Mouse (Mus musculus): ENCODE measurements around the gene Elovl1.

DNA sequence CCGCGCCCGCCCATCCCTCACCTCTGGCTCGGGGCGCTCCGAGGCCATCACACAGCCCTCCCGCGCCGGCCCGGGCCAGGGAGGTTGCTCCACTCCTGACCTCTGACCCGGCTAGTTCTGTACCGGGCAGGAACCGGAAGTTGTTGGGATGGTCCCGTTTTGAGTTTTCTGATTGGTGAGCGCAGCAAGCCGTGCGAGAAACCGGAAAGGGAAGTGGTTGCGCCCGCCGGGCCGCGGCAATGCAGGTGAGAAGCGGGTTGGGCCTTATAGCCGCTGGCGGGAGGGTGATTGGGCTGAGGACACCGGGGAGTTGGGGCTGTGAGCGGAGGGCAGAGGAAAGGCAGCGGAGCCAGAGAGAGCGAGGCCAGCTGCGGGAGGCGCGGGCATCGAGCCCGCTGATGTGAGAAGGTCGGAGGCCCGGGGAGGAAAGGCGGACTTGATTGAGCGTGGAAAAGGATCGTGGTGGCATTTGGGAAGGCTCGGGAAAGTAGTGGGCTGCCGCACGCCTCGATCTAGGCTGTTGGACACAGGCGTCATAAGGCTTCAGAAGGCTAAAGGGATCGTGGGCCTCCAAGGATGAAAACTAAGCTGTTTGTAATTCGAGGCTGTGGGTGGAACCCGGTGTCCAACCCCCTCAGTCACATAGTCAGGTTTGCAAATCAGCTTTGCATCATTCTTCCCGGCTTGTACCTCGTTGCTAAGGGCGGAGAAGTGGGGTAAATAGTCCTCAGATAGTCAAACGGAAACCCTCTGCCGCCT is 18.6 kb upstream of the Elovl1 start, which contains the start of the genes Szt2 and Med8:
- TF ChIP-seq CTCF (IDR thresholded peaks at IDR 0.05) (no peak), POLR2A (IDR thresholded peaks at IDR 0.05; ENCODE audit: insufficient read depth, low read depth, low read length) (peak; percentile 68), EP300 (IDR thresholded peaks at IDR 0.05; ENCODE audit: insufficient read depth, low read depth, low read length) (0 out of 2 replicates have a peak, but pooled peaks have one; percentile 34)
